Mouse (Mus musculus): Measurements from ENCODE around the gene AL731706.1. TPM values are rescaled to one million over a fixed set of nuclear protein-coding genes. Genes with fewer than 3 reads are reported as not detected.

Gene AL731706.1
- total RNA-seq (2014; fragmentation: Nextera tagmentation): 9.9 and 10.1 TPM in 2 replicates
- 11.8 and 27.1 TPM in 2 replicates for total RNA-seq (2017)

GRCm38 (mm10) chr2:136891068-136891950 lies at the start of gene AL731706.1, which contains the start of the genes Slx4ip and Mkks:
AL731706.1 (minus strand) TSS chr2:136891389.
Slx4ip (plus strand) TSS chr2:136891218.
Mkks (minus strand) TSS chr2:136891389.
- ATAC-seq (replicated peaks; ENCODE audit: poor library complexity, severe bottlenecking): peak; percentile 80

- no peak for ATAC-seq (replicated peaks; ENCODE audit: poor library complexity, severe bottlenecking)
Measured at GRCm38 (mm10) chr2:136938249-136938648, 47.1 kb upstream of the AL731706.1 start.

- peak; percentile 93 for ATAC-seq (replicated peaks; ENCODE audit: poor library complexity, severe bottlenecking)
Measured at GRCm38 (mm10) chr2:136936391-136937288, 45.5 kb upstream of the AL731706.1 start.

- peak; percentile 91 for ATAC-seq (replicated peaks; ENCODE audit: poor library complexity, severe bottlenecking)
Measured at GRCm38 (mm10) chr2:136921003-136921408, 29.8 kb upstream of the AL731706.1 start.

GRCm38 (mm10) chr2:136920257-136920993 lies 29.2 kb upstream of the AL731706.1 start:
- ATAC-seq (replicated peaks; ENCODE audit: poor library complexity, severe bottlenecking): no peak

GRCm38 (mm10) chr2:136919433-136919832 lies 28.2 kb upstream of the AL731706.1 start:
- ATAC-seq (replicated peaks; ENCODE audit: poor library complexity, severe bottlenecking): no peak

GRCm38 (mm10) chr2:136914334-136914902 lies 23.2 kb upstream of the AL731706.1 start:
- no peak; the same call in 1 of the 2 replicates for ATAC-seq (replicated peaks; ENCODE audit: poor library complexity, severe bottlenecking)

- no peak for ATAC-seq (replicated peaks; ENCODE audit: poor library complexity, severe bottlenecking)
Measured at GRCm38 (mm10) chr2:136913021-136913420, 21.8 kb upstream of the AL731706.1 start.

GRCm38 (mm10) chr2:136911958-136912411 lies 20.8 kb upstream of the AL731706.1 start:
- ATAC-seq (replicated peaks; ENCODE audit: poor library complexity, severe bottlenecking): no peak

GRCm38 (mm10) chr2:136909298-136909697 lies 18.1 kb upstream of the AL731706.1 start:
- ATAC-seq (replicated peaks; ENCODE audit: poor library complexity, severe bottlenecking): no peak

- no peak for ATAC-seq (replicated peaks; ENCODE audit: poor library complexity, severe bottlenecking)
Measured at GRCm38 (mm10) chr2:136908596-136908995, 17.4 kb upstream of the AL731706.1 start.

- ATAC-seq (replicated peaks; ENCODE audit: poor library complexity, severe bottlenecking): no peak
Measured at GRCm38 (mm10) chr2:136896131-136896530, 4.9 kb upstream of the AL731706.1 start.

- ATAC-seq (replicated peaks; ENCODE audit: poor library complexity, severe bottlenecking): no peak
Measured at GRCm38 (mm10) chr2:136894494-136894893, 3.3 kb upstream of the AL731706.1 start.

GRCm38 (mm10) chr2:136891951-136892371 lies 772 bp upstream of the AL731706.1 start:
- peak; percentile 82 for ATAC-seq (replicated peaks; ENCODE audit: poor library complexity, severe bottlenecking)

GRCm38 (mm10) chr2:136890716-136891067 lies 497 bp downstream of the AL731706.1 start:
- peak; percentile 61 for ATAC-seq (replicated peaks; ENCODE audit: poor library complexity, severe bottlenecking)

- no peak for ATAC-seq (replicated peaks; ENCODE audit: poor library complexity, severe bottlenecking)
Measured at GRCm38 (mm10) chr2:136886846-136887245, 4.3 kb downstream of the AL731706.1 start.

GRCm38 (mm10) chr2:136885579-136885978 lies 5.6 kb downstream of the AL731706.1 start, which contains the start of gene AL731706.2:
AL731706.2 (minus strand) TSS chr2:136885679.
- ATAC-seq (replicated peaks; ENCODE audit: poor library complexity, severe bottlenecking): no peak

GRCm38 (mm10) chr2:136854543-136855388 lies 36.4 kb downstream of the AL731706.1 start:
- no peak for ATAC-seq (replicated peaks; ENCODE audit: poor library complexity, severe bottlenecking)

GRCm38 (mm10) chr2:136850366-136850765 lies 40.8 kb downstream of the AL731706.1 start:
- no peak for ATAC-seq (replicated peaks; ENCODE audit: poor library complexity, severe bottlenecking)
